Mouse (Mus musculus): Measurements from ENCODE around the gene Kcng3. TPM values are rescaled to one million over a fixed set of nuclear protein-coding genes. Genes with fewer than 3 reads are reported as not detected.

Kcng3 gene
- polyA plus RNA-seq, 1 experiment: 0.13 TPM

DNA sequence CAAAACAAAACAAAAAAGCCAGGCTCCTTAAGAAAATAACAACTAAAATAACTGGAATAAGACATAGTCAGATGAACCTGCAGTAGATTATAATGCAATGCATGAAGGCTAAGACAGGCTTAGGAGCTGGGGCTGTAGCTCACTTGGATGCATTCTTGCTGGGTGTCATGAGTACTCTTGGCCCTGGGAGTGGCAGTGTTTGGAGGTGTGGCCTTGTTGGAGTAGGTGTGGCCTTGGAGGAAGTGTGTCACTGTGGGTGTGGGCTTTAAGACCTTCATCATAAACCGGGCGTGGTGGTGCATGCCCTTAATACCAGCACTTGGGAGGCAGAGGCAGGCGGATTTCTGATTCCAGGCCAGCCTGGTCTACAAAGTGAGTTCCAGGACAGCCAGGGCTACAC lies 18.3 kb upstream of the Kcng3 start:
- no peaks in the 10 kb centered on the region for H3K27me3 ChIP-seq (ENCODE audit: control insufficient read depth, insufficient read depth, low read length)
- no peak overlapping the region for H3K4me3 ChIP-seq (ENCODE audit: control insufficient read depth, insufficient read depth, low read length)
- TF ChIP-seq CTCF (IDR thresholded peaks at IDR 0.05; ENCODE audit: borderline replicate concordance, control insufficient read depth, extremely low read depth, insufficient read depth, low read length, poor library complexity) (no peak), POLR2A (IDR thresholded peaks at IDR 0.05; ENCODE audit: control insufficient read depth, extremely low read depth, insufficient read depth, low read length, poor library complexity) (no peak)
- H3K4me1 ChIP-seq (replicated peaks; ENCODE audit: control insufficient read depth, insufficient read depth, low read length): peaks cover 17% of the 10 kb centered on the region
- H3K27ac ChIP-seq (ENCODE audit: control insufficient read depth, insufficient read depth, low read length): no peak overlapping the region
- H3K36me3 ChIP-seq (ENCODE audit: control insufficient read depth, insufficient read depth, low read length): no peaks in the 10 kb centered on the region
- no peak for DNase-seq
- WGBS: 88% methylated on average over 3 of the region's 3 CpGs

DNA sequence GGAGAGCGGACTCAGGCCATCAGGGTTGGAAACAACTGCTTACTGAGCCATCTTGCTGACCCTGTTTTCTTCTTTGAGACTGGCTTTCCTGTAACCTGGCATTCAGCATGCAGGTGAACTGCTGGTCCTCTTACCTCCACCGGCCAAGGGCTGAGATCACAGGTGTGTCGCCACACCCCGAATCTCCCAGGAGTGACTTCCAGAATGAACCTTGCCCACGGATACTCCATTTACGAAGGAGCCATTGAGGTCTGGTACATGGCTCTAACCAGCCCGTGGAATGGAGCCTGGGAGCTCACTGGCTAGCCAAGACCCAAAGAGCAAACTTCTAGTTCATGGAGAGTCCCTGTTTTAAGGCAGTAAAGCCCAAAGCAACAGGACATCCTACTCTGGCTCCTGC lies 15.7 kb upstream of the Kcng3 start:
- TF ChIP-seq POLR2A (IDR thresholded peaks at IDR 0.05; ENCODE audit: control insufficient read depth, extremely low read depth, insufficient read depth, low read length, poor library complexity) (no peak), CTCF (IDR thresholded peaks at IDR 0.05; ENCODE audit: borderline replicate concordance, control insufficient read depth, extremely low read depth, insufficient read depth, low read length, poor library complexity) (no peak)
- WGBS: 97% methylated on average over 7 of the region's 7 CpGs
- Histone ChIP-seq H3K27me3 (ENCODE audit: control insufficient read depth, insufficient read depth, low read length) (no peaks in the 10 kb centered on the region), H3K36me3 (ENCODE audit: control insufficient read depth, insufficient read depth, low read length) (no peaks in the 10 kb centered on the region), H3K27ac (ENCODE audit: control insufficient read depth, insufficient read depth, low read length) (no peak overlapping the region), H3K4me3 (ENCODE audit: control insufficient read depth, insufficient read depth, low read length) (no peak overlapping the region), H3K4me1 (replicated peaks; ENCODE audit: control insufficient read depth, insufficient read depth, low read length) (peaks cover 10% of the 10 kb centered on the region)
- no peak for DNase-seq

DNA sequence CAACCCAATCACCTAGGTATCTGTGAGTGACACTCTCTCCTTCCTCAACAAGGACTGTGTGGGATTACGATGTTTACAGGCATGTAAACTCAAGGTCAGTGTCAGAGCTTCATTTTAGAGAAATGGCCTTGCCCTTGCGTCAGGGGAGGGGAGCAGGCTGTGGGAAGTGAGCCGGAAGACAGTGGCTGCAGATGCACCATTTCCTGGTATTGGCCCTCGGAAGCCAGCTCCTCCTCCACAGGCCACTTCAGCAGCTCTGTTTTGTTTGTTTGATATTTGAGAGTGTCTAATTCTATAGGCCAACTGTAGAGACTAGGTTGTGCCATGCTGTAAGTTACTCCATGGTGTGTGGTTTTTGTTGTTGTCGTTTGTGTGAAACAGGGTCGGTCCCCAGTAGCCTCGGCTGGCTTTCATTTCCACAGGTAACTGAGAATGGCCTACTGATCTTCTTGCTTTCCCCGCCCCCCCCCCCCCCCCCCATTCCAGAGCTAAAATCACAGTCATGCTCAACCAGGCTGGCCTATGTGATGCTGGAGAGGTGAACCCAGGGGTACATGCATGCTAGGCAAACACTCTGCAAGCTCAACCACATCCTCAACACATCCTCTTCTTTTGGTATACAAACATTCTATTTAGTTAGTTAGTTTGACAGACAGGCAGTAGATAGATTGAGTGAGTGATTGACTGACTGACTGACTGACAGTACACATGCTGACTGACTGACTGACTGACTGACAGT lies 14.9 kb upstream of the Kcng3 start:
- H3K36me3 ChIP-seq (ENCODE audit: control insufficient read depth, insufficient read depth, low read length): no peaks in the 10 kb centered on the region
- TF ChIP-seq CTCF (IDR thresholded peaks at IDR 0.05; ENCODE audit: borderline replicate concordance, control insufficient read depth, extremely low read depth, insufficient read depth, low read length, poor library complexity) (no peak), POLR2A (IDR thresholded peaks at IDR 0.05; ENCODE audit: control insufficient read depth, extremely low read depth, insufficient read depth, low read length, poor library complexity) (no peak)
- DNase-seq: peak; percentile 22
- H3K27me3 ChIP-seq (ENCODE audit: control insufficient read depth, insufficient read depth, low read length): no peaks in the 10 kb centered on the region
- no peak overlapping the region for H3K4me3 ChIP-seq (ENCODE audit: control insufficient read depth, insufficient read depth, low read length)
- WGBS: 57% methylated on average over 8 of the region's 8 CpGs
- H3K4me1 ChIP-seq (replicated peaks; ENCODE audit: control insufficient read depth, insufficient read depth, low read length): peaks cover 10% of the 10 kb centered on the region
- H3K27ac ChIP-seq (ENCODE audit: control insufficient read depth, insufficient read depth, low read length): peak overlapping the region; percentile 13; the same call in 1 of the 2 replicates

DNA sequence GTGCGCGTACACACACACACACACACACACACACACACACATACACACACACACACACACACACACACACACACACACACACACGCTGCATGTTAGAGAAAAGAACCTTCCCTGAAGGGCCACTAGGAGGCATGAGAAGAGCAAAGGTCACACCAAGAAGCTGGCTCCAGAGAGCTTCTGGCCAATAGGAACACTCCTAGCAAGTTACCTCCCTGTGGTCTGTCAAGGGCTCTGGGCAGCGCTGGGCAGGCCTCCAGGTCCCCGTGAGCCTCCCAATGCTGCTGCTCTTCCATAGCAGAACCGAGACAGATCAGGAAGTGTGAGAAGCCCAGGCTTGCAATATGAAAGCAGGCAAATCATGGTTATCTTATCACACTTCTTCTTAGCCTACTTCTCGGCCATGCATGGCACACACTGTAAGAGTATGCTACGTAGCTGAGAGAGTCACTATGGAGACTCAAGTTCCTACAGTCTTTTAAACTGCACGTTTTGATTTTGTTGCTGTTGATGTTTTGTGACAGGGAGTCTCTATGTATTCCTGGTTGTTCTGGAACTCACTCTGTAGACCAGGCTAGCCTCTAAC lies 13.6 kb upstream of the Kcng3 start:
- H3K4me1 ChIP-seq (replicated peaks; ENCODE audit: control insufficient read depth, insufficient read depth, low read length): peaks cover 10% of the 10 kb centered on the region
- H3K36me3 ChIP-seq (ENCODE audit: control insufficient read depth, insufficient read depth, low read length): no peaks in the 10 kb centered on the region
- H3K4me3 ChIP-seq (ENCODE audit: control insufficient read depth, insufficient read depth, low read length): 0 out of 2 replicates have a peak overlapping the region, but pooled peaks have one; percentile 12
- 29% methylated on average over 8 of the region's 9 CpGs for WGBS
- DNase-seq: peak; percentile 45
- H3K27ac ChIP-seq (ENCODE audit: control insufficient read depth, insufficient read depth, low read length): no peak overlapping the region
- 0 out of 2 replicates have a peak, but pooled peaks have one; percentile 47 for TF ChIP-seq CTCF (IDR thresholded peaks at IDR 0.05; ENCODE audit: borderline replicate concordance, control insufficient read depth, extremely low read depth, insufficient read depth, low read length, poor library complexity)
- TF ChIP-seq POLR2A (IDR thresholded peaks at IDR 0.05; ENCODE audit: control insufficient read depth, extremely low read depth, insufficient read depth, low read length, poor library complexity): no peak
- no peaks in the 10 kb centered on the region for H3K27me3 ChIP-seq (ENCODE audit: control insufficient read depth, insufficient read depth, low read length)

DNA sequence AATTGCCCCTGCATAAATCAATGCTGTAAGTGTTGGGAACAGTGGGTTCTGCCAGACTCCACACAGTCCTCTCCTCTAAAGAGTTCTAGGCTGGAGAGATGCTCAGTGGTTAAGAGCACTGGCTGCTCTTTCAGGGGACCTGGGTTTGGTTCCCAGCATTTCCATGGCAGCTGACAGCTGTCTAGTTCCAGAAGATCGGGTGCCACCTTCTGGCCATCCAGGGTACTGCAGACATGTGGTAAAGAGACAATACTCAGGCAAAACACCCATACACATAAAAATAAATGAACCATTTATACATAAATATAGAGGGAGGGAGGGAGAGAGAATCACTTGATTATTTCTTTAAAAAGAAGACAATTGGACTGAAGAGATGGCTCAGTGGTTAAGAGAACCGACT lies 5.7 kb upstream of the Kcng3 start:
- Histone ChIP-seq H3K36me3 (ENCODE audit: control insufficient read depth, insufficient read depth, low read length) (no peaks in the 10 kb centered on the region), H3K4me1 (replicated peaks; ENCODE audit: control insufficient read depth, insufficient read depth, low read length) (peaks cover 4% of the 10 kb centered on the region), H3K27ac (ENCODE audit: control insufficient read depth, insufficient read depth, low read length) (no peak overlapping the region), H3K4me3 (ENCODE audit: control insufficient read depth, insufficient read depth, low read length) (no peak overlapping the region), H3K27me3 (ENCODE audit: control insufficient read depth, insufficient read depth, low read length) (peaks cover 4% of the 10 kb centered on the region)
- TF ChIP-seq CTCF (IDR thresholded peaks at IDR 0.05; ENCODE audit: borderline replicate concordance, control insufficient read depth, extremely low read depth, insufficient read depth, low read length, poor library complexity) (peak; percentile 50; the same call in 1 of the 2 replicates), POLR2A (IDR thresholded peaks at IDR 0.05; ENCODE audit: control insufficient read depth, extremely low read depth, insufficient read depth, low read length, poor library complexity) (no peak)
- peak; percentile 67 for DNase-seq
- WGBS: 76% methylated on average over 2 of the region's 2 CpGs

DNA sequence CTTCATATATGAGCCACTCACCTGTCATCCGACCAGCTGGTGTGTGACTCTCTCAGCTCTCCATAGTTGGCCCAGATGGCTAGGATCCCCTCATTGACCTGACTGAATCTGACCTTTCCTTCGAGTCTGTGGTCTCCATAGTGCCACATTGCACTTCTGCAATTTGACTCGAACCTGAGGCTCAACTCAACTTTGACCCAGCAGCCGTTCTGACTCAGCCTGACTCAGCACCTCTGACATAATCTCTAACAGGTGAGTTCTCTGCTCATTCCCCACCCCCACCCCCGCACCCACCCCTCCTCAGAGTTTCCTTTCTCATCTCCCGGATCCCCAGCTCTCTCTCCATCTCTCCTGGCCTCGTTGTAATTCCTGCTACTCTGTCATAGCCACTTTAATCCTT lies 4.7 kb upstream of the Kcng3 start:
- Histone ChIP-seq H3K36me3 (ENCODE audit: control insufficient read depth, insufficient read depth, low read length) (no peaks in the 10 kb centered on the region), H3K4me1 (replicated peaks; ENCODE audit: control insufficient read depth, insufficient read depth, low read length) (peaks cover 9% of the 10 kb centered on the region), H3K4me3 (ENCODE audit: control insufficient read depth, insufficient read depth, low read length) (no peak overlapping the region), H3K27me3 (ENCODE audit: control insufficient read depth, insufficient read depth, low read length) (peaks cover 6% of the 10 kb centered on the region), H3K27ac (ENCODE audit: control insufficient read depth, insufficient read depth, low read length) (no peak overlapping the region)
- no peak for DNase-seq
- TF ChIP-seq CTCF (IDR thresholded peaks at IDR 0.05; ENCODE audit: borderline replicate concordance, control insufficient read depth, extremely low read depth, insufficient read depth, low read length, poor library complexity) (no peak), POLR2A (IDR thresholded peaks at IDR 0.05; ENCODE audit: control insufficient read depth, extremely low read depth, insufficient read depth, low read length, poor library complexity) (no peak)
- WGBS: 67% methylated on average over 7 of the region's 7 CpGs

All from thymus, adult 2 months (tissue).